Mouse (Mus musculus) liver, postnatal 0 days (tissue): Measurements from ENCODE around the gene Med6. TPM values are rescaled to one million over a fixed set of nuclear protein-coding genes. Genes with fewer than 3 reads are reported as not detected.
"Not testable (repeated sequence)": the region's sequence is repeated elsewhere in the genome, so short reads cannot be mapped to it uniquely, and the experiment has no call there.

Experiments
- ATAC-seq: fragments of 200-750 bp; cut with Nextera tagmentation; 2 replicates; pipeline ENCODE4 v1.8.0; 2017; ENCODE audit warnings: mild to moderate bottlenecking, moderate library complexity
- DNase-seq: peaks from one replicate; pipeline ENCODE4 v3.0.0-alpha.2; 2016
- H3K27ac ChIP-seq: fragments of 300-500 bp; sonication (generic); 2 replicates; pipeline ENCODE4 v1.5.1; 2014; ENCODE audit warnings: antibody characterized with exemption, moderate library complexity, mild to moderate bottlenecking, low read depth
- H3K27me3 ChIP-seq: fragments of 300-500 bp; sonication (generic); 2 replicates; pipeline ENCODE4 v1.6.1; 2014; ENCODE audit warnings: low read length, control low read depth, mixed read lengths; ENCODE audit not compliant: insufficient read depth
- H3K36me3 ChIP-seq: fragments of 300-500 bp; sonication (generic); replicated peaks from 2 replicates; pipeline ENCODE4 v1.6.1; 2014; ENCODE audit warnings: mild to moderate bottlenecking, control low read depth, low read length, moderate library complexity, mixed read lengths; ENCODE audit not compliant: insufficient read depth
- H3K4me1 ChIP-seq: fragments of 300-500 bp; sonication (generic); 2 replicates; pipeline ENCODE4 v1.6.1; 2014; ENCODE audit warnings: antibody characterized with exemption, mild to moderate bottlenecking, control low read depth; ENCODE audit not compliant: insufficient read depth
- H3K4me2 ChIP-seq: fragments of 300-500 bp; sonication (generic); 2 replicates; pipeline ENCODE4 v1.6.1; 2014; ENCODE audit warnings: low read depth, mild to moderate bottlenecking, low read length, moderate library complexity, mixed read lengths
- H3K4me3 ChIP-seq: fragments of 300-500 bp; sonication (generic); 2 replicates; pipeline ENCODE4 v1.5.1; 2014; ENCODE audit warnings: low read depth, low read length
- H3K9ac ChIP-seq: fragments of 300-500 bp; sonication (generic); replicated peaks from 2 replicates; pipeline ENCODE4 v1.6.1; 2014; ENCODE audit warnings: mild to moderate bottlenecking, moderate library complexity
- H3K9me3 ChIP-seq: fragments of 300-500 bp; sonication (generic); 2 replicates; pipeline ENCODE4 v1.6.1; 2016; ENCODE audit warnings: mild to moderate bottlenecking, control low read depth, low read length, mixed read lengths
- CTCF ChIP-seq: sonication (generic); IDR thresholded peaks from 2 replicates; pipeline ENCODE4 v1.5.1; 2016; ENCODE audit warnings: antibody characterized with exemption, low read depth
- EP300 ChIP-seq: IDR thresholded peaks from 2 replicates; pipeline ENCODE4 v1.6.1; 2016; ENCODE audit warnings: antibody characterized with exemption, low read depth, mild to moderate bottlenecking
- WGBS: fragments of 180-500 bp; shearing (Covaris S2); extraction: QIAGEN DNeasy Blood & Tissue Kit; methylation state at CpG from one replicate; pipeline ENCODE4 v1.1.7; 2014; ENCODE audit not compliant: insufficient replicate concordance; 5-methylcytosine and 5-hydroxymethylcytosine counted together
- polyA plus RNA-seq: library from polyadenylated mRNA; unstranded; fragments of >200 nt; fragmentation: Nextera tagmentation; extraction: Ambion mirVana; gene quantifications from 2 replicates; pipeline ENCODE4 v1.2.1, GENCODE M21; 2015

The Med6 gene
- polyA plus RNA-seq, 1 experiment from 2014 or later: 22.8 TPM

- DNase-seq (peak; percentile 86), ATAC-seq (peak; percentile 94)
- Histone ChIP-seq H3K4me2 (peak within 1 kb of the TSS; percentile 70), H3K9ac (peak within 1 kb of the TSS; percentile 90), H3K27me3 (no peaks in the 10 kb centered on the region), H3K9me3 (no peaks in the 10 kb centered on the region), H3K36me3 (no peaks in the 10 kb centered on the region), H3K4me3 (peak within 1 kb of the TSS; percentile 94), H3K27ac (peak within 1 kb of the TSS; percentile 91), H3K4me1 (peaks cover 9% of the 10 kb centered on the region)
- WGBS: under 1% methylated on average over 46 of the region's 46 CpGs
- TF ChIP-seq EP300: no peak; the same call in 1 of the 2 replicates
- no peak for TF ChIP-seq CTCF
Measured at GRCm38 (mm10) chr12:81532316-81533028, 62.3 kb downstream of the Med6 start, which contains the start of the genes Gm20498 and Synj2bp. Gene Gm20498, minus strand, starts transcription at chr12:81532905. Gene Synj2bp, minus strand, starts transcription at chr12:81532911.

GRCm38 (mm10) chr12:81530587-81530986, 64.2 kb downstream of the Med6 start:
- not testable (repeated sequence) for H3K27ac ChIP-seq, H3K4me3 ChIP-seq, H3K4me1 ChIP-seq, DNase-seq, H3K36me3 ChIP-seq, H3K9ac ChIP-seq, H3K4me2 ChIP-seq, H3K27me3 ChIP-seq, H3K9me3 ChIP-seq, ATAC-seq
- WGBS: 78% methylated on average over 5 of the region's 8 CpGs
- 0 out of 2 replicates have a peak, but pooled peaks have one; percentile 16 for TF ChIP-seq CTCF

Other genes starting within 250 kb of the Med6 start
- 0.06 and 0.07 TPM in 2 replicates for gene Gm4787, start 215.5 kb downstream of the Med6 start, polyA plus RNA-seq
- 0.08 and 0.09 TPM in 2 replicates for gene Adam4, start 173.1 kb downstream of the Med6 start, polyA plus RNA-seq
- gene Cox16, start 109.9 kb downstream of the Med6 start, polyA plus RNA-seq: 132 and 143 TPM in 2 replicates
- 13.0 and 13.8 TPM in 2 replicates for gene Gm20498, start 62.1 kb downstream of the Med6 start, polyA plus RNA-seq
- 14.8 and 15.4 TPM in 2 replicates for gene Synj2bp, start 62.1 kb downstream of the Med6 start, polyA plus RNA-seq
- gene Adam21, start 26.5 kb downstream of the Med6 start, polyA plus RNA-seq: not detected in 2 replicates
- gene Ttc9, start 36.2 kb upstream of the Med6 start, polyA plus RNA-seq: 0.11 TPM in 1 of 2 replicates, not detected in the other
- gene Map3k9, start 186.2 kb upstream of the Med6 start, polyA plus RNA-seq: 0.19 and 0.27 TPM in 2 replicates